Mouse (Mus musculus) brain, embryonic 14.5 days (tissue): ENCODE results near the gene Nox1.

Source experiments
- CTCF ChIP-seq: fragments of 200-500 bp; IDR thresholded peaks from 2 replicates; pipeline ENCODE4 v1.5.1; 2012; ENCODE audit warnings: inconsistent platforms, mild to moderate bottlenecking, moderate library complexity, borderline replicate concordance; ENCODE audit not compliant: insufficient read depth, insufficient read length; ENCODE audit errors: extremely low read depth
- POLR2A ChIP-seq: fragments of 200-500 bp; IDR thresholded peaks from 2 replicates; pipeline ENCODE4 v1.6.1; 2012; ENCODE audit warnings: mild to moderate bottlenecking, inconsistent platforms, borderline replicate concordance; ENCODE audit not compliant: poor library complexity, insufficient read depth, insufficient read length, severe bottlenecking; ENCODE audit errors: extremely low read depth

DNA sequence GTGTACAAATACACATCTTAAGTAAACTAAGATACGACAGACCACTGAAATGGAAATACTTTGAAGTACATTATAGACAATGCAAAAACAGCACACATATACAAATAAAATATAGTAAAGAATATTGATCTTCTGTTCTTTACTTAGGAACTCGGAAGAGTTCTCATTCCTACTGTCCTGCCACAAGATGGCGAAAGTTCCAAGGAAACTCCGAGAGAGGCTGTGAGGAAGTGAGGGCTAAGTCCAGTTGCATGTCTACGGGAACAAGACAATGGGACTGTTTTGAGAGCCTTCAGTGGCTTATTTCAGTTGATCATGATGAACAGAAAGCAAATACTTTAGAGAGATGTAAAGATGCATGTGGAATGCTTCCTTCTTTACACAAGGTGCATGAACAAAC, 89.5 kb downstream of the Nox1 start:
- no peak for TF ChIP-seq POLR2A
- TF ChIP-seq CTCF, result peak; percentile 57; the same call in 1 of the 2 replicates
